Mouse (Mus musculus) MN1 (cell line): Measurements from ENCODE around the gene Csnk2b.

ENCODE experiments used
- DNase-seq: peaks from one replicate; pipeline ENCODE4 v3.0.0-alpha.2; 2016; ENCODE audit warnings: low spot score

Csnk2b gene

DNA sequence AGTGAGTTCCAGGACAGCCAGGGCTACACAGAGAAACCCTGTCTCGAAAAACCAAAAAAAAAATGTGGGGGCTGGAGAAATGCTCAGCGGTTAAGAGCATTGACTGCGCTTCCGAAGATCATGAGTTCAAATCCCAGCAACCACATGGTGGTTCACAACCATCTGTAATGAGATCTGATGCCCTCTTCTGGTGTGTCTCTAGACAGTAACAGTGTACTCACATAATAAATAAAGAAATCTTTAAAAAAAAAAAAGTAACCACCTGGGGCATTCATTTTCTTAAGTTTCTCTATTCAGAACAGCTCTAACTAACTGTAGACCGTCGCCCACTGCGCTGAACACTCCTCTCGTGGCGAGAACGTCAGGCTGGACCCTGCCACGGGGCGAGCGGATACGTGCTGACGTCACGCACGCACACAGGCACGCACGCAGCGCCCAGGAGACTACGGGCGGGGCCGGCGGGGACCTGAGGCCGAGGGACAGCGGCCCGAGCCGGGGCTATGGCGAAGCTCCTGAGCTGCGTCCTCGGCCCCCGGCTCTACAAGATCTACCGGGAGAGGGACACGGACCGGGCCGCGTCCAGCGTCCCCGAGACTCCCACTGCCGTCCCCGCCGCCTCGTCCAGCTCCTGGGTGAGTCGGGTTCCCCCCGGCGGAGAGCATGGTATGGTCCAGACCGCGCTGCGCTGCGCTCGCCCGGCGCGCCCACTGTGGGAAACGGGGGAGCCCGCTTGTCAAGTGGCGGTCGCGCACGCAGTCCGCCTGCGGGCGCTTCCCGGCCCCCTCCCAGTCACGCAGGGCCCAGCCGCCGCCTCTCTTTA lies 32.8 kb downstream of the Csnk2b start, which contains the start of gene Abhd16a:
Gene Abhd16a, plus strand, starts transcription at position 439 of the 820 bp plus-strand sequence.
- DNase-seq = peak; percentile 97

- no peak for DNase-seq
Observed at GRCm38 (mm10) chr17:35088151-35088550, 33.7 kb downstream of the Csnk2b start.

DNA sequence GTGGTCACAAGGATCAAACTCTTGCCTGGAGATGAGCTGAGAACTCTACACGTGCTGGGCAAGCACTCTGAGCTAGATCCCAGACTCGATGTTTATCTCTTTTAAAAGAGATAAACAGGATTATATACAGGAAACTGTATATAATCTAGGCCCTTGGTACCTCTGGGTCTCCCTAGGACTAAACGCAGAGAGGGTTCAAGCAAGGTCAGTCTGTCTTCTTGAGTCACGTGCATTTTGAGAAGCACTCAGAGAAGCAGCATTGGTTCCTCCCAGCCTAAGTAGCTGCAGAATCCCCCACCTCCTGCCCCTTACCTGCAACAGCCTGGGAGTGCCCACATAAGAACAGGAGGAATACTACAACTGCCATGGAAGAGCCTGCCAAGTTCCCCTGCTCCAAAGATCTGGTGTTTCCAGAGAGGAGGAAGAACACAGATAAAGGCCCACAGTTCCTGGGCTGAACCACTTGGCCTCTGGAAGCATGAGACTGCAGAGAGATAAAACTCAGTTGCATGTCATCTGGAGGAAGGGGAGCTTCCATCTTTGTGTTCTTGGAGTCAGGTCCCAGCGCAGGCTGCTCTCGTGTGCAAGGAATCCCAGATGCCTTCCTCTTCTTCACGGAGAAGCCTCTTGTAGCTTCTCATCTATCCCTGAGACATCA lies 36.5 kb downstream of the Csnk2b start, which contains the start of gene Ly6g6f:
Gene Ly6g6f, minus strand, starts transcription at position 403 of the 658 bp plus-strand sequence.
- no peak for DNase-seq

- DNase-seq = no peak
Observed at GRCm38 (mm10) chr17:35083929-35084497, 37.8 kb downstream of the Csnk2b start.

DNA sequence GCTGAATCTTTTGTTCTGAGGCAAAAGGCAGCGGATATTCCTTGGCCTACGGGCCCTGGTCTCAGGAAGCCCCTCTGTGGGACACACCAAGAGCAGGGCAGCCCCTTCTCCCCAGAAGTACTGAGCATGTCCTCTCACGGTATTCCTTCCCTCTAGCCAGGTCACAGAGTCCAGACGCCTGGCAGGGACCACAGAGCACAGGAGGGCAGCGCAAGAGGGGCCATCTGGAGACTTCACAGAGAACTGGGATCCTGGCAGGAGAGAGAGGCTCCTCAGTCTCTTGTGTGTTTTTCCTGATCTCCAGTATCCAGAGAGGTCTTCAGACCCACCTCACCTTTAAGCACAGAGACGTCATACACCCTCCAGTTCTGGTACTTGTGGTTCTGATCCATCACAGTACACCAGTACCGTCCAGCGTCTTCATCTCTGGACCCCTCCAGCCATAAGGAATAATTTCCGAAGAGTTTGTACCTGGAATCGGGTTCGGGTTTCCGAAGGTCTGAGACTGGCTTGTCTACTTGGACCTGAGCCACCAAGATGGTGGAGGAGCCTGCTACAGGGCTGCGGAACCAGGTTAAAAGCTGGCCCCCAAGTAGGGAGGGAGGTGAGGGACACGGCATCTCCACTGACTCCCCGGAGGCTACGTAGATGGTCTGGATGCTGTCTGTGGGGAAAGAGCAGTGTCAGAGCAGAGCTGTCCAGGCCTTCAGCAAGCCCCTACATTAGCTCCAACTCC lies 38.8 kb downstream of the Csnk2b start:
- DNase-seq = peak; percentile 57

DNA sequence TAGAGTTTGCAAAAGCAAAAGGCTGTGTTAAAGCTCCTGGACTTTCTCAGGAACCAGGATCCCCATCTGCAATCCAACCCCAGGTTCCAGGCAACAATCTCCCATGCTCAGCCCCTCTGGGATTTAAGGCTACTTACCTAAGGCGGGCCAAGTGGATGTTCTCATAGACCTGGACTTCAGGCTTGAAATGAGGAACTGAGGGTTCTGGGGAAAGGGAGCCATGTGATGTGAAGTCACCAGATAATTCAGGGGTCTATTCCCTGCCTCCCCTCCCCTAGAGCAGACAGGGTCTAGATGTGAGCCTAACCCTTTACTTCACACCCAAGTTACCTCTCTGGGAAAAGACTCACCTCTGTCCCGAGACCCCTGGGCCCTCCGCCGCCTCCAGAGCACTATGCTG lies 41.1 kb downstream of the Csnk2b start:
- DNase-seq = no peak

DNA sequence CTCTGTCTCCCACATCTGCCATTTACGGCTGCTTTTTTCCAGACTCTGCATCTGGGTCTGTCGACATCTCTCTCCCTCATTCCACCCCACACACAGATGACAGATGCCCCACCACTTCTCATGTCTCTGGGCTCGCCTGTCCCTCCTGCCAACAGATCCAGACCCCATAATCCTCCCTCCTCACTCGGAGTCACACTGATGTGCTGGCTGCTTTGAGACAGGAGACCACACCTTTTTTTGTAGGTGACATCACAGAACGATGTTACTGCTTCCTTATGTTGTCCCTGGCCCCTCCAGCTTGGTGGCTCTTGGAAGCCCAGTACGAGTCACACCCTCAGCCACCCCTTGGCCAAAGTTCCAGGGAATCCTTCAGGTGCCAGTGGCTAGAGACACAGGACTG lies 41.6 kb downstream of the Csnk2b start:
- DNase-seq = no peak

DNA sequence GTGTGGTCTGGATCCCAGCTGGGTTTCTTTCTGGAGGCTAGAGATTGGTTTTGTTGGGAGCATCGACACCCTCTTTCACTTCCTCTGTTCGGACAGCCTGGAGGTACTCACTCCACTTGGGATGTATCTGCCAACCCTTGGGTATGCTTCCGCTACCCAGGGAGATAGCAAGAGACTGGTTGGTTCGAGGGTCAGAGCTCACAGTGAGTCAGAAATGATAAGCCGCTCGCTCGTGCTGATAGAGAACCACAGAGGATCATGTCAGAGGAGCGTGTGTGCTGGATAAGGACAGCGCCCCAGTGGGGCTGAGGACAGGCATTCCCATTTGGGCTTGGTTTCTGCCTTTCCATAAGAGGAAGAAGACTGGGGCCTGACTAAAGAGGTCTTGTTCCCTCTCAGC lies 42.1 kb downstream of the Csnk2b start:
- DNase-seq = no peak

DNA sequence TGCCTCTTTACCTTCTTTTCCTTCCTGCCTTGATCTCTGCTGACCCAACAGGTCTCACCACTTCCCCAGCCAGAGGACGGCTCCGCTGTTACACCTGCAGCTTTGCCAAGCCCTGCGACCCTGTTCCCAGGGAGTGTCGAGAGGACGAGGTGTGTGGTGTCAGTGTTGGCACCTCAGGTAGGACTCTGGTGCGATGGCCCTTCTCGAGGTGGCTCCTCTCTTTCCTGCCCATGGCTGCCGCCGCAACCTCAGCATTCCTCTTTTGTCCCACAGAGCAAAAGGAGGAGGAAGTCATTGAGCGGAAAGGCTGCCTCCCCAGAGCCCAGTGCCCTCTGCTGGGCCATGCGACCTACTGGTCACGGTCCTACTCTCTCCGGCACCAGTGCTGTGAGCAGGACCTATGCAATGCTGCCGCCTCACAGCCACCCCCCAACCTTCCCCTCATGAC lies 44.0 kb downstream of the Csnk2b start, which contains the start of gene Ly6g6d:
Gene Ly6g6d, minus strand, starts transcription at position 280 of the 448 bp plus-strand sequence.
- no peak for DNase-seq

DNA sequence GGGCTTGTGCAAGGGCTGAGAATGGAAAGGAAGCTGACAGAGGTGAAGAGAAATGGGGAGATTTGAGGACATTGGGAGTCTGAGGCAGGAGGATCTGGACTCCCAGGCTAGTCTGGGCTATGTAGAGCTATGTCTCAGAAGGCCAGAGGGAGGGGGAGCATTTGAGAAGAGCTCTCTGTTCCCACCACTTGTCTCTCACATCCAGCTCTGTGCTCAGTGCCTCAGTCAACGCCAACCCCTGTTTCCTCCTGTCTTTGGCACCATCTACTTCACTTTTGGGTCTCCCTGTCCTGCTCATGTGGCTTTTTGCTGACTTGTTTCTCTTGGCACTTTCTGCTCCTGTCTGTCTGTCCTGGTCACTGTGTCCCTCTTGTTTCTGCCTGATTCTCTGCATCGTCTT lies 44.6 kb downstream of the Csnk2b start:
- no peak for DNase-seq

DNA sequence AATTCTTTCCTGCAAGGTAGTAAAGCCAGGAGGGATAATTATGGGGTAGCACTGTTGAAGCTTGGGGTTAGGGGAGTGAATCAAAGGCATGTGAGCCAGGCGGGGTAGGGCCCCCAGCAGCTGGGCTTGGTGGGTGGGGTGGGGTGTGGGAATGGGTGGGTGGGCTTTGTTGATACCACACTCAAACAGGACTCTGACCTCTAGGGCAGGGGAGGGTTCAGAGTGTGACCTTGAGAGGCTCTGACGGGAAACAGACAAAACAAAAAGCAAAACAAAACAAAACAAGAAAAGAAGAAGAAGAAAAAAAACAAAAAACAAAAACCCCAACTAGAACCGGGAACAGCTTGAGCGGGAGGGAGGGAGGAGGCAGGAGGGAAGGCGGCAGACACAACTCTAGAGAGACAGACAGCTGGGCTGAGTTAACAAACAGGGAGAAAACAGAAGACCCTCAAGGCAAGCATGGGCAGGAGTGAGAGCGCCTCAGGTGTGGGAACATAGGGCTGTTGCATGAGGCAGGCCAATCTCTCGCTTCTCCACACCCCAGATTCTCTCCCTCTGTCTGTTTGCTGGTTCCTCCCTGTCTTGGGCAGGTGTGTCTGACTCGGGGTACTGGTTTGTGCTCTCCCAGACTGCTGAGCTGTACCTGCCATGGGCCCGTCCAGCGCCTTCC lies 45.2 kb downstream of the Csnk2b start, which contains the start of gene Ly6g6e:
Gene Ly6g6e, plus strand, starts transcription at position 396 of the 670 bp plus-strand sequence.
- DNase-seq = no peak

DNA sequence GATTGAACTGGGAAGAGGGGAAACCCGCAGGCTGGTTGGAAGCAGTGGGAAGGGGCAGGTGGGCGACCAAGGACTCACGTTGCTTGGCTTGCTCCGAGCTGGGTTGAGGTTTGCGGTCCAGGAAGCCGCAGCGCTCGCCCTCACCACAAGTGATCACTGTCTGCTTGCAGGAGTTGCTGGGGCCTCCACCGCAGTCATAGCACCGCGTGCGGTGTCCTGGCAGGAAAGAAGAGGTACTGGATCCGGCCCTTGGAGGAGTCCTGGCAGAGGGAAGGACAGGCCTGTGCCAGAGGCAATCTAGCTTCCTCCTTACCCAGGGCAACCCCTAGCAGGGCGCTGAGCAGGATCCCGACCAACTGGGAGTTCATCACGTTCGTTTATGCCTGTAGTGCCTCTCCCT lies 47.8 kb downstream of the Csnk2b start:
- DNase-seq = no peak

DNA sequence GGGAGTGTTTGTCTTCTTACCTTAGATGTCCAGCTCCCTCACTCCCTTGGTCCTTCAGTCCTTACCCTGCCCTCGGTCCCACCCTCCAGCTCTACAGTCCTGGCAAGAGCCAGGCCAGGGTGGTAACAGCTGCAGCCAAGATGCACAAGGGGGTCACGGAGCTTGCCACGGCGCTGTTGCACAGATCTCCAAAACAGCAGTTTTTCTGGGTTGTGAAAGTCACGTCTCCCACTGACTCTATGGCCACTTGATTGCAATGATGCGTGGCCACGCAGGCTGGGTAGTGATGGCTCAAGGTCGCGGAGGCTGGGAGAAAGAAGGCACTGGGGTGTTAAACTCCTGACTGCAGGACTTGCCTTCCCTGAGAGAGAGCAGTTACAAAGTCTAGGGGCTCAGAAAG lies 50.4 kb downstream of the Csnk2b start:
- no peak for DNase-seq

- no peak for DNase-seq
Observed at GRCm38 (mm10) chr17:35070556-35071229, 51.2 kb downstream of the Csnk2b start.

- DNase-seq = peak; percentile 71
Observed at GRCm38 (mm10) chr17:35068213-35068914, 53.5 kb downstream of the Csnk2b start.
